Mouse (Mus musculus) limb, embryonic 12.5 days (tissue): ENCODE results near the gene Acp5. TPM values are rescaled to one million over a fixed set of nuclear protein-coding genes. Genes with fewer than 3 reads are reported as not detected.

Experiments
- ATAC-seq: fragments of 200-750 bp; cut with Nextera tagmentation; 2 replicates; pipeline ENCODE4 v1.8.0; 2017; ENCODE audit warnings: low read depth, moderate TSS enrichment; ENCODE audit not compliant: insufficient number of reproducible peaks, insufficient read depth, low FRiP score, low TSS enrichment
- H3K27ac ChIP-seq: fragments of 300-500 bp; sonication (generic); 2 replicates; pipeline ENCODE4 v1.5.1; 2016; ENCODE audit warnings: mild to moderate bottlenecking, moderate library complexity
- H3K27me3 ChIP-seq: fragments of 300-500 bp; sonication (generic); 2 replicates; pipeline ENCODE4 v1.6.1; 2016; ENCODE audit warnings: mild to moderate bottlenecking, moderate library complexity
- H3K36me3 ChIP-seq: fragments of 300-500 bp; sonication (generic); 2 replicates; pipeline ENCODE4 v1.6.1; 2016; ENCODE audit warnings: mild to moderate bottlenecking, moderate library complexity
- H3K4me1 ChIP-seq: fragments of 300-500 bp; sonication (generic); replicated peaks from 2 replicates; pipeline ENCODE4 v1.6.1; 2016
- H3K4me2 ChIP-seq: fragments of 300-500 bp; sonication (generic); 2 replicates; pipeline ENCODE4 v1.6.1; 2016; ENCODE audit warnings: mild to moderate bottlenecking, moderate library complexity
- H3K4me3 ChIP-seq: fragments of 300-500 bp; sonication (generic); replicated peaks from 2 replicates; pipeline ENCODE4 v1.5.1; 2016; ENCODE audit warnings: mild to moderate bottlenecking
- H3K9ac ChIP-seq: fragments of 300-500 bp; sonication (generic); replicated peaks from 2 replicates; pipeline ENCODE4 v1.6.1; 2016; ENCODE audit warnings: mild to moderate bottlenecking, moderate library complexity
- H3K9me3 ChIP-seq: fragments of 300-500 bp; sonication (generic); 2 replicates; pipeline ENCODE4 v1.6.1; 2016; ENCODE audit warnings: mild to moderate bottlenecking, moderate library complexity
- WGBS: fragments of 180-500 bp; shearing (Covaris S2); methylation state at CpG from one replicate; pipeline ENCODE4 v1.1.7; 2016; 5-methylcytosine and 5-hydroxymethylcytosine counted together
- polyA plus RNA-seq: library from polyadenylated mRNA; unstranded; fragments of >200 nt; fragmentation: Nextera tagmentation; extraction: Ambion mirVana; gene quantifications from 2 replicates; pipeline ENCODE4 v1.2.1, GENCODE M21; 2016

The Acp5 gene
- polyA plus RNA-seq: 7.7 and 9.9 TPM in 2 replicates

DNA sequence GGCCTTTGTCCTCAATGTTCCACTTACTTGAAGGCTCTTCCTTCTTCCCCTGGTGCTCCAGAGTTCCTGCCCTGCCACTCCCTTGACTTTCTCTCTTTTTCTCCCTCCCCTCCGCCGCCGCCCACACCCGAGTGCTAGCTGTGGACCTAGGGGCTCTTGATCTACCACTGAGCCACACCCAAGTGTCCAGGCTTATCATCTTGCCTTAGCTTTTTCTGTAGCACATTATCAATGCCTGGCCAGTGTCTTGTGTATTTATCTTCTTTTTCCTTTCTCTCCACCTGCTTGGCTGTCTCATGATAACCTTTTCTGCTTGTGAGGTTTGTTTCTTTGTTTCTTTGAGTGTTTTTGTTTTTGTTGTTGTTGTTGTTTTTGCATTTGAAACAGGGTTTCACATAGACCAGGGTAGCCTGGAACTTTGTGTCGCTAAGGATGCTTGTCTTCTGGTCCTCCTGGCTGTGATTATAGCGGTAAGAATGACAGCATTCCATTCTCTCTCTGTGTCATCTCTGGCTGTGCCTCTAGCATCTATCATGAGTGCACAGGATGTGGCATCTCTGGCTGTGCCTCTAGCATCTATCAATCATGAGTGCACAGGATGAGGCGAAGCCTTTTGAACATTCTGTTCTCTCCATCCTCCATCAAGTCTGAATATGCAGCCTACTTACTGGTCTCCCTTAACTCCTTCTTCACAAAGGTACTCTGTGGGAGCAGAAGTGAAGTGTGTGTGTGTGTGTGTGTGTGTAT lies at the start of gene Acp5:
TSS of gene Acp5 (minus strand) at position 68 of the 747 bp plus-strand sequence.
- Histone ChIP-seq H3K27me3 (peaks cover 29% of the 10 kb centered on the region), H3K36me3 (no peaks in the 10 kb centered on the region), H3K4me1 (peaks cover 18% of the 10 kb centered on the region), H3K4me3 (no peak within 1 kb of the TSS), H3K27ac (no peak within 1 kb of the TSS), H3K4me2 (no peak within 1 kb of the TSS), H3K9ac (no peak within 1 kb of the TSS), H3K9me3 (no peaks in the 10 kb centered on the region)
- no peak for ATAC-seq
- WGBS: 77% methylated on average over 7 of the region's 7 CpGs

DNA sequence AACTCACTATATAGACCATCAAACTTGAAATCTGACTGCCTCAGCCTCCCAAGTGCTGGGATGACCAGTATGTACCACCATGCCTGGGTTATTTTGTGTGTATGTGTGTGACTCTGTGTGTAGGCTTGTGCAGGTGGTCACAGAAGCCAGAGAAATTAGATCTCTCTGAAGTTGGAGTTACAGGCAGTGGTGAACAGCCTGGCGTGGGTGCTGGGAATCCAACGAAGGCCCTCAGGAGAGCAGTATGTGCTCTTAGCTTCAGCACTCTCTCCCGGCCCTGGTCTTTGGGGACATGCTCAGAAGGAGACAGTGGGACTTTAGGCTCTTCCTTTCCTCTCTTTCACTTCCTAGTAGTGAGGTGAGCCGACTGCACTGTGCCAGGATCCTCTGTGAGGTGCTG lies 36.8 kb upstream of the Acp5 start:
- Histone ChIP-seq H3K9me3 (no peaks in the 10 kb centered on the region), H3K4me3 (no peak overlapping the region), H3K4me2 (no peak overlapping the region), H3K4me1 (no peaks in the 10 kb centered on the region), H3K27me3 (no peaks in the 10 kb centered on the region), H3K9ac (no peak overlapping the region), H3K27ac (no peak overlapping the region), H3K36me3 (no peaks in the 10 kb centered on the region)
- WGBS: 90% methylated on average over 4 of the region's 4 CpGs
- no peak for ATAC-seq

- no peak for ATAC-seq
Observed at GRCm38 (mm10) chr9:22169327-22169726, 33.8 kb upstream of the Acp5 start.

DNA sequence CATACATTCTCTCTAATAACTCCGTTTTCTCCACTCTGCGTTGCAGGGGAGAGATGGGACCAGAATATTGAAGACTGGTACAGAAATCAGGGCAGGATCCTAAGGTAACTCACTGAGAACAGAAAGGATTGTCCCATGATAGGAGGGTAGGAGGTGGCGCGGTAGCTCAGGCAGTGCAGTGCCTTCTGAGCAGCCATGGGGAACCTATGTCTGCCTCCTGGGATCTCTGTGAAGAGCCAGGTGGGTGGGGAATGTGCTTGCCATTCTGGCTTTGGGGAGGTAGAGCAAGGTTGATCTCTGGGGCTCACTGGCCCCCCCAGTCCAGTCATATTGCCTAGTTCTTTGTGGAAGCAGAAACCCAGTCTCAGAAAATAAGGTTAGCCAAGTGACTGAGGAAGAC lies 32.2 kb upstream of the Acp5 start:
- ATAC-seq: no peak
- peaks cover 6% of the 10 kb centered on the region; the same call in 1 of the 2 replicates for H3K4me1 ChIP-seq
- no peak overlapping the region for H3K4me3 ChIP-seq
- H3K9me3 ChIP-seq: peaks cover 7% of the 10 kb centered on the region
- H3K27ac ChIP-seq: no peak overlapping the region
- H3K36me3 ChIP-seq: no peaks in the 10 kb centered on the region
- no peak overlapping the region for H3K9ac ChIP-seq
- WGBS: 98% methylated on average over 4 of the region's 4 CpGs
- no peak overlapping the region for H3K4me2 ChIP-seq
- H3K27me3 ChIP-seq: 0 out of 2 replicates have a peak, but pooled peaks cover 3% of the 10 kb centered on the region

More at GRCm38 (mm10) chr9:22169327-22169726, 33.8 kb upstream of the Acp5 start:
- WGBS: 92% methylated on average over 11 of the region's 11 CpGs
- H3K4me1 ChIP-seq: peaks cover 6% of the 10 kb centered on the region; the same call in 1 of the 2 replicates
- H3K4me3 ChIP-seq: no peak overlapping the region
- no peak overlapping the region for H3K4me2 ChIP-seq
- H3K9ac ChIP-seq: no peak overlapping the region
- peaks cover 7% of the 10 kb centered on the region for H3K9me3 ChIP-seq
- H3K27me3 ChIP-seq: 0 out of 2 replicates have a peak, but pooled peaks cover 3% of the 10 kb centered on the region
- no peak overlapping the region for H3K27ac ChIP-seq
- no peaks in the 10 kb centered on the region for H3K36me3 ChIP-seq

DNA sequence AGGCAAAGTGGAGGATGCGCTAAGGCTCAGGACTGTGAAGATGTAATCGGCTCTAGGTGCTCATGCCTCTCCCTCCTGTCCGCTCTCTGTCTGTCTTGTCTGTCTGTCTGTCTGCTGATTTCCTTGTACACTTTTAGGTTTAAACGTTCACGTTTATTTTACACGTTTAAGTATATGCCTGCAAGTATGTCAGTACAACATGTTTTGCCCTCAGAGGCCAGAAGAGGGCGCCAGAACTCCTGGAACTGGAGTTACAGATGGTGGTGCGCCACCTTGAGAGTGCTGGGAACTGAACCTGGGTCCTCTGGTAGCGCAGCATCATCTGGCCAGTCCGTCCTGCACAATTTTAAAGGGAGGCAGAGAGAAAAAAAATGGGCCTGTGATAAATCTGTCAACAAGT lies 31.2 kb upstream of the Acp5 start:
- Histone ChIP-seq H3K4me3 (no peak overlapping the region), H3K36me3 (no peaks in the 10 kb centered on the region), H3K27ac (no peak overlapping the region), H3K4me1 (peaks cover 6% of the 10 kb centered on the region; the same call in 1 of the 2 replicates), H3K9ac (no peak overlapping the region), H3K27me3 (0 out of 2 replicates have a peak, but pooled peaks cover 3% of the 10 kb centered on the region), H3K9me3 (peaks cover 7% of the 10 kb centered on the region), H3K4me2 (no peak overlapping the region)
- WGBS: 86% methylated on average over 10 of the region's 10 CpGs
- no peak for ATAC-seq

DNA sequence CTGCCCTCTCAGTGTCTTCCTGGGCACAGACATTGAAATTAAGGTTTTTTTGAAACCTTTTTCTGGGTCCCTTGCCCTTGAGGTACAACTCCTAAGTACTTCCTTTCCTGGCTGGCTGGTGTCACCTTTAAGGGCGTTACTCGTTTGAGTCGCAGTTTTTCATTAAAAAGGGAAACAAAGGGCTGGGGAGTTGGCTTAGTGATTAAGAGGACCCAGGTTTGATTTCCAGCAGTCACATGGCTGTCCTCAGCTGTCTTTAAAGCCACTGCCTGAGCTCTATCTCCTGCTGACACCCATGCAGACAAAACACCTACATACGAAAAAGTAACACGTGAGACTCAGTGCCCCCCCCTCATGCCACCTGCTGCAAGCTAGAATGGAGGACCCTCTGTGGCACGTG lies 30.5 kb upstream of the Acp5 start:
- 50% methylated on average over 6 of the region's 6 CpGs for WGBS

DNA sequence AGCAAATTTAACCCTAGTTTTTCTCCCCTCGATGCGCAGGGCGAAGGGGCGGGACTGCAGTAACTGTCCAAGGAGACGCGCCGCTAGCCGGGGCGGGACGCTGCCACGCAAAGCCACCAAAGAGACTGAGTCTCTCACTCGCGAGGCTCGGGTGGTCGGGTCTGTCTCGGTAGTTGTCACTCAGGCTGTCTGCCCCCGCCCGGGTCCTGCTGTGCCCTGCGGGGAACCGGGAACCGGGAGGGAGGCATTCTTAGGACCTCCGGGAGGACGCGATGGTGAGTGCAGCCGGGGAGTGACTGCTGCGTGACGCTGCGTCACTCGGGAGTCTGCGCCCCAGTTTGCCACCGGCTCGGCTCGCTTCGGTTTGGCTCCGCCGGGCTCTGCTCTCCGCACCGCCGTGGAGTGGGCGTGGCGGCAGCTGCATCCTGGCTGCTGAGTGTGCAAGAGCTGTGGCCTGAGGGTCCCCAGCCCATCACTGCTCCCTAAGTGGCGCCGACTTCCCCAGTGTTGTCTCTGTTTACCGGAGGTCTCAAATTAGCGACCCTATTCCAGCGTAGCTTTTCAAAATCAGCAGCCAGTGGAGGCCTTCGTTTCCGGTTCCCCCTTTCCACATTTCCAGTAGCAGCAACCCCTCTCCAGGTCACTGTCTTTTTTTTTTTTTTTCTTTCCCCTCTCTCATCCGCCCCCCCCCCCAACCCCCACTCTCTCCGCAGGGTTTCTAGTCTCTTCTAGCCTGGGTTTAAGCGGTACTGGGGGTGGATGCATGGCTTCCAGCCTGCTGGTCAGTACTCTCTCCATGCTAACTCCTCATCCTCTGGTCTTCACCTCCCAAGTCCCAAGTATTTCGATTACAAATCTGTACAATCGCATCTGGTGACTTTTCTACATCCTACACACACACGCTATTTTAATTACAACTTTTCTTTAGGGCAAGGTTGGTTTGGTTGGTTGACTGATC lies 29.5 kb upstream of the Acp5 start:
- Histone ChIP-seq H3K4me1 (peaks cover 6% of the 10 kb centered on the region; the same call in 1 of the 2 replicates), H3K4me2 (peak overlapping the region; percentile 90), H3K9me3 (peaks cover 7% of the 10 kb centered on the region), H3K4me3 (peak overlapping the region; percentile 63), H3K27me3 (0 out of 2 replicates have a peak, but pooled peaks cover 3% of the 10 kb centered on the region), H3K9ac (peak overlapping the region; percentile 74), H3K27ac (no peak overlapping the region), H3K36me3 (no peaks in the 10 kb centered on the region)
- 2% methylated on average over 53 of the region's 54 CpGs for WGBS
- ATAC-seq: peak; percentile 74; the same call in 1 of the 2 replicates

More for the DNA sequence above, 30.5 kb upstream of the Acp5 start:
- Histone ChIP-seq H3K27ac (no peak overlapping the region), H3K27me3 (0 out of 2 replicates have a peak, but pooled peaks cover 3% of the 10 kb centered on the region), H3K4me2 (no peak overlapping the region), H3K36me3 (no peaks in the 10 kb centered on the region), H3K4me1 (peaks cover 6% of the 10 kb centered on the region; the same call in 1 of the 2 replicates), H3K9ac (no peak overlapping the region), H3K4me3 (no peak overlapping the region), H3K9me3 (peaks cover 7% of the 10 kb centered on the region)
- ATAC-seq: no peak

GRCm38 (mm10) chr9:22162912-22163311 lies 27.4 kb upstream of the Acp5 start:
- 87% methylated on average over 7 of the region's 7 CpGs for WGBS
- H3K4me1 ChIP-seq: peaks cover 6% of the 10 kb centered on the region; the same call in 1 of the 2 replicates
- peaks cover 5% of the 10 kb centered on the region for H3K27me3 ChIP-seq
- peaks cover 11% of the 10 kb centered on the region; the same call in 1 of the 2 replicates for H3K36me3 ChIP-seq
- H3K27ac ChIP-seq: no peak overlapping the region
- H3K9me3 ChIP-seq: peaks cover 7% of the 10 kb centered on the region
- no peak overlapping the region for H3K4me3 ChIP-seq
- H3K4me2 ChIP-seq: no peak overlapping the region
- no peak overlapping the region for H3K9ac ChIP-seq
- no peak for ATAC-seq

DNA sequence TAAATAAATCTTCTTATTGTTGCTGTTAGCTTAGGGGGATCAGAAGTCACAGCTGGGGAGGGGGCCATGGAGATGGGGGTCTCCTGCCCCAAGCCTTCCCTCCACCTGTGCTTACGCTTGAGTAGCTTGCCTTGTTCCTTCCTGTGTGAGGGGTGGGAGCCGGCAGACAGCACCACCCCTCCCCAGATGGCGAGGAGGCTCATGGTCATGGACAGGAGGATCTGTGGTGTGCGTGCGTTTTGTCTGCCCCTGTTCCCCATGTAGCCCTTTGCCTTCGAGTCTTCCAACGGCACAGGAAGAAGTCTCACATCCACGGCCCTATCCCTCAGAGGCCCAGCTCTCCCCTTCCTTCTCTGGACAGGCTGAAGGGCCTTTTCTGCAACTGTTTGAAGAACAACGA lies 26.8 kb upstream of the Acp5 start:
- Histone ChIP-seq H3K4me1 (peaks cover 9% of the 10 kb centered on the region), H3K27me3 (peaks cover 10% of the 10 kb centered on the region)
- no peak for ATAC-seq

GRCm38 (mm10) chr9:22161299-22161698 lies 25.8 kb upstream of the Acp5 start:
- Histone ChIP-seq H3K36me3 (peaks cover 11% of the 10 kb centered on the region; the same call in 1 of the 2 replicates), H3K9me3 (no peaks in the 10 kb centered on the region), H3K4me1 (peaks cover 11% of the 10 kb centered on the region), H3K9ac (no peak overlapping the region), H3K4me3 (no peak overlapping the region), H3K4me2 (no peak overlapping the region), H3K27me3 (peaks cover 10% of the 10 kb centered on the region), H3K27ac (no peak overlapping the region)
- 38% methylated on average over 6 of the region's 6 CpGs for WGBS
- ATAC-seq: no peak

More for the DNA sequence above, 26.8 kb upstream of the Acp5 start:
- no peak overlapping the region for H3K27ac ChIP-seq
- no peak overlapping the region for H3K4me3 ChIP-seq
- no peak overlapping the region for H3K4me2 ChIP-seq
- H3K9ac ChIP-seq: no peak overlapping the region
- H3K9me3 ChIP-seq: peaks cover 7% of the 10 kb centered on the region
- H3K36me3 ChIP-seq: peaks cover 11% of the 10 kb centered on the region; the same call in 1 of the 2 replicates
- WGBS: 76% methylated on average over 9 of the region's 9 CpGs
